21 mouse cellular contexts compared by ENCODE assay signal in genomic region chr5:114426732-114427131, GRCm38 (mm10). TPM values are rescaled to one million over a fixed set of nuclear protein-coding genes. Genes with fewer than 3 reads are reported as not detected.
DNase-seq lines count a peak whose midpoint lies in the region; ATAC-seq lines count a peak whose summit lies in the region.
"Had no signal": no experiment of that assay in that cellular context is flagged by ENCODE, and none has a peak within 500 bp of the region (broad histone marks: within the 10 kb centered on the region; RNA-seq: fewer than 3 reads in every experiment).

No protein-coding gene starts in this region.

- H3K9me3 ChIP-seq in forebrain, embryonic 13.5 days (replicated peaks) = no peaks in the 10 kb centered on the region
- H3K9me3 ChIP-seq in forebrain, embryonic 11.5 days (ENCODE audit: control insufficient read depth, low read length) = no peaks in the 10 kb centered on the region
- H3K9me3 ChIP-seq in kidney, embryonic 15.5 days (replicated peaks) = no peaks in the 10 kb centered on the region
- no peaks in the 10 kb centered on the region for H3K9me3 ChIP-seq in neural tube, embryonic 13.5 days
- H3K9me3 ChIP-seq: embryonic facial prominence, embryonic 15.5 days; heart, embryonic 13.5 days; hindbrain, embryonic 12.5 days had no signal

- no peak overlapping the region for H3K4me2 ChIP-seq in forebrain, embryonic 13.5 days
- H3K4me2 ChIP-seq in forebrain, embryonic 11.5 days (ENCODE audit: low read depth, low read length, severe bottlenecking) = no peak overlapping the region
- no peak overlapping the region for H3K4me2 ChIP-seq in kidney, embryonic 15.5 days
- H3K4me2 ChIP-seq in neural tube, embryonic 13.5 days = no peak overlapping the region
- H3K4me2 ChIP-seq: embryonic facial prominence, embryonic 15.5 days; heart, embryonic 13.5 days; hindbrain, embryonic 12.5 days had no signal

- H3K4me3 ChIP-seq in forebrain, embryonic 13.5 days = no peak overlapping the region
- no peak overlapping the region for H3K4me3 ChIP-seq in forebrain, embryonic 11.5 days (ENCODE audit: low read depth, low read length)
- H3K4me3 ChIP-seq in kidney, embryonic 15.5 days (replicated peaks) = no peak overlapping the region
- H3K4me3 ChIP-seq in neural tube, embryonic 13.5 days = no peak overlapping the region
- H3K4me3 ChIP-seq: embryonic facial prominence, embryonic 15.5 days; erythroblast, embryonic 14.5 days; heart, embryonic 13.5 days; hindbrain, embryonic 12.5 days had no signal

- H3K9ac ChIP-seq in forebrain, embryonic 13.5 days = no peak overlapping the region
- no peak overlapping the region for H3K9ac ChIP-seq in forebrain, embryonic 11.5 days (ENCODE audit: low read length)
- H3K9ac ChIP-seq in kidney, embryonic 15.5 days = no peak overlapping the region
- no peak overlapping the region for H3K9ac ChIP-seq in neural tube, embryonic 13.5 days
- H3K9ac ChIP-seq: embryonic facial prominence, embryonic 15.5 days; heart, embryonic 13.5 days; hindbrain, embryonic 12.5 days had no signal

- 74% methylated on average over 6 of the region's 6 CpGs for WGBS in forebrain, embryonic 13.5 days
- WGBS in forebrain, embryonic 11.5 days = 74% methylated on average over 6 of the region's 6 CpGs
- WGBS in kidney, embryonic 15.5 days = 78% methylated on average over 6 of the region's 6 CpGs
- 63% methylated on average over 6 of the region's 6 CpGs for WGBS in neural tube, embryonic 13.5 days

- 0 out of 2 replicates have a peak, but pooled peaks cover 4% of the 10 kb centered on the region for H3K36me3 ChIP-seq in forebrain, embryonic 13.5 days (ENCODE audit: poor library complexity, severe bottlenecking)
- no peaks in the 10 kb centered on the region for H3K36me3 ChIP-seq in forebrain, embryonic 11.5 days (ENCODE audit: control insufficient read depth, insufficient read depth, low read length)
- H3K36me3 ChIP-seq in kidney, embryonic 15.5 days = no peaks in the 10 kb centered on the region
- H3K36me3 ChIP-seq in neural tube, embryonic 13.5 days = no peaks in the 10 kb centered on the region
- H3K36me3 ChIP-seq: embryonic facial prominence, embryonic 15.5 days; heart, embryonic 13.5 days; hindbrain, embryonic 12.5 days had no signal

- no peak for ATAC-seq in forebrain, embryonic 13.5 days
- no peak for ATAC-seq in forebrain, embryonic 11.5 days (replicated peaks; ENCODE audit: low FRiP score)
- ATAC-seq in kidney, embryonic 15.5 days (replicated peaks; ENCODE audit: low FRiP score) = no peak
- ATAC-seq in neural tube, embryonic 13.5 days (ENCODE audit: low read depth) = no peak
- ATAC-seq: intestine, embryonic 16.5 days had no signal

- H3K27ac ChIP-seq in forebrain, embryonic 13.5 days = peak overlapping the region; percentile 44; the same call in 1 of the 2 replicates
- no peak overlapping the region for H3K27ac ChIP-seq in forebrain, embryonic 11.5 days (ENCODE audit: low read depth, low read length)
- no peak overlapping the region for H3K27ac ChIP-seq in kidney, embryonic 15.5 days
- 0 out of 2 replicates have a peak overlapping the region, but pooled peaks have one; percentile 18 for H3K27ac ChIP-seq in neural tube, embryonic 13.5 days (replicated peaks)
- H3K27ac ChIP-seq: embryonic facial prominence, embryonic 15.5 days; heart, embryonic 13.5 days; hindbrain, embryonic 12.5 days had no signal

- peaks cover 12% of the 10 kb centered on the region; the same call in 1 of the 2 replicates for H3K4me1 ChIP-seq in forebrain, embryonic 13.5 days
- H3K4me1 ChIP-seq in forebrain, embryonic 11.5 days (replicated peaks; ENCODE audit: control insufficient read depth, insufficient read depth, low read length) = 0 out of 2 replicates have a peak, but pooled peaks cover 3% of the 10 kb centered on the region
- peaks cover 25% of the 10 kb centered on the region for H3K4me1 ChIP-seq in kidney, embryonic 15.5 days
- H3K4me1 ChIP-seq in neural tube, embryonic 13.5 days (replicated peaks) = peaks cover 45% of the 10 kb centered on the region
- H3K4me1 ChIP-seq: embryonic facial prominence, embryonic 15.5 days had no signal

- H3K27me3 ChIP-seq in forebrain, embryonic 13.5 days = no peaks in the 10 kb centered on the region
- H3K27me3 ChIP-seq in forebrain, embryonic 11.5 days (ENCODE audit: control insufficient read depth, insufficient read depth, low read length) = no peaks in the 10 kb centered on the region
- H3K27me3 ChIP-seq in kidney, embryonic 15.5 days = no peaks in the 10 kb centered on the region
- H3K27me3 ChIP-seq in neural tube, embryonic 13.5 days = no peaks in the 10 kb centered on the region
- H3K27me3 ChIP-seq: CH12.LX; embryonic facial prominence, embryonic 15.5 days; heart, embryonic 13.5 days; hindbrain, embryonic 12.5 days had no signal

- no peak for DNase-seq in forebrain, embryonic 11.5 days (ENCODE audit: low spot score)
- DNase-seq in kidney, adult 18-20 months = peak; percentile 14
- no peak for DNase-seq in neural tube, embryonic 10.5 days (ENCODE audit: extremely low spot score, low spot score)
- no peak for DNase-seq in frontal cortex, postnatal 10 days (ENCODE audit: low spot score in 2 of 2)
- DNase-seq: adrenal gland, adult 2 months; adrenal gland, postnatal 25 days; cerebellum, adult 18-20 months; cerebellum, adult 9-11 months; embryo, embryonic 11 days; gastrocnemius, postnatal 36 days; heart, adult 11 months; heart, postnatal 36 days had no signal

RNA-seq across cellular contexts. Expression of gene Mmab, which starts 17.1 kb away (rescaled TPM):
- polyA plus RNA-seq in forebrain, embryonic 13.5 days (2015; fragmentation: Nextera tagmentation; extraction: Ambion mirVana) = 18.9 and 20.8 TPM in 2 replicates
- polyA plus RNA-seq in forebrain, embryonic 11.5 days (2014; fragmentation: Nextera tagmentation; extraction: Ambion mirVana) = 27.7 and 30.6 TPM in 2 replicates
- polyA plus RNA-seq in kidney, embryonic 15.5 days (2015; fragmentation: Nextera tagmentation; extraction: Ambion mirVana) = 30.5 and 33.4 TPM in 2 replicates
- polyA plus RNA-seq in neural tube, embryonic 13.5 days (2015; fragmentation: Nextera tagmentation; extraction: Ambion mirVana) = 25.2 and 28.2 TPM in 2 replicates

RNA-seq across cellular contexts. Expression of gene Mvk, which starts 17.3 kb away (rescaled TPM):
- polyA plus RNA-seq in forebrain, embryonic 13.5 days (2015; fragmentation: Nextera tagmentation; extraction: Ambion mirVana) = 44.4 and 50.7 TPM in 2 replicates
- polyA plus RNA-seq in forebrain, embryonic 11.5 days (2014; fragmentation: Nextera tagmentation; extraction: Ambion mirVana) = 58.3 and 65.0 TPM in 2 replicates
- 40.2 and 42.8 TPM in 2 replicates for polyA plus RNA-seq in kidney, embryonic 15.5 days (2015; fragmentation: Nextera tagmentation; extraction: Ambion mirVana)
- polyA plus RNA-seq in neural tube, embryonic 13.5 days (2015; fragmentation: Nextera tagmentation; extraction: Ambion mirVana) = 50.5 and 57.5 TPM in 2 replicates

RNA-seq across cellular contexts. Expression of gene Ube3b, which starts 46.3 kb away (rescaled TPM):
- 34.0 and 41.7 TPM in 2 replicates for polyA plus RNA-seq in forebrain, embryonic 13.5 days (2015; fragmentation: Nextera tagmentation; extraction: Ambion mirVana)
- polyA plus RNA-seq in forebrain, embryonic 11.5 days (2014; fragmentation: Nextera tagmentation; extraction: Ambion mirVana) = 52.9 and 59.6 TPM in 2 replicates
- 40.6 and 43.8 TPM in 2 replicates for polyA plus RNA-seq in kidney, embryonic 15.5 days (2015; fragmentation: Nextera tagmentation; extraction: Ambion mirVana)
- polyA plus RNA-seq in neural tube, embryonic 13.5 days (2015; fragmentation: Nextera tagmentation; extraction: Ambion mirVana) = 40.3 and 42.5 TPM in 2 replicates

RNA-seq across cellular contexts. Expression of gene Kctd10, which starts 46.4 kb away (rescaled TPM):
- 81.3 and 89.7 TPM in 2 replicates for polyA plus RNA-seq in forebrain, embryonic 13.5 days (2015; fragmentation: Nextera tagmentation; extraction: Ambion mirVana)
- 86.4 and 93.3 TPM in 2 replicates for polyA plus RNA-seq in forebrain, embryonic 11.5 days (2014; fragmentation: Nextera tagmentation; extraction: Ambion mirVana)
- polyA plus RNA-seq in kidney, embryonic 15.5 days (2015; fragmentation: Nextera tagmentation; extraction: Ambion mirVana) = 93.4 and 101 TPM in 2 replicates
- polyA plus RNA-seq in neural tube, embryonic 13.5 days (2015; fragmentation: Nextera tagmentation; extraction: Ambion mirVana) = 73.0 and 82.3 TPM in 2 replicates

Comparison
In these comparisons a context has a peak if more than half of its experiments do, and no peak if none do; other contexts are left out.
1. H3K27ac ChIP-seq: peak in forebrain, embryonic 13.5 days (single experiment) and neural tube, embryonic 13.5 days (single experiment); none in forebrain, embryonic 11.5 days (single experiment) and kidney, embryonic 15.5 days (single experiment).